Mouse (Mus musculus): Measurements from ENCODE around the gene Ssbp4. TPM values are rescaled to one million over a fixed set of nuclear protein-coding genes. Genes with fewer than 3 reads are reported as not detected.
A peak's percentile ranks its signal among the peaks of the same experiment; 100 is the strongest.

Gene Ssbp4
- total RNA-seq, 1 experiment, result 85.5 TPM

- DNase-seq (ENCODE audit: low read depth, low spot score), result no peak
- TF ChIP-seq MAFK (IDR thresholded peaks at IDR 0.05; ENCODE audit: insufficient read depth, low read depth, low read length), result no peak
- TF ChIP-seq CHD2 (IDR thresholded peaks at IDR 0.05; ENCODE audit: low read depth, low read length), result no peak
- no peak for TF ChIP-seq HCFC1 (IDR thresholded peaks at IDR 0.05; ENCODE audit: borderline replicate concordance, insufficient read depth, low read length)
- TF ChIP-seq ZC3H11A (IDR thresholded peaks at IDR 0.05; ENCODE audit: borderline replicate concordance, low read depth, low read length), result no peak
- TF ChIP-seq ZNF384 (IDR thresholded peaks at IDR 0.05; ENCODE audit: low read depth, low read length), result no peak; the same call in 1 of the 2 replicates
- in situ Hi-C loops (cut with MboI; ENCODE audit: low sequenced_read_pairs in 2 of 2, unreplicated experiment in 2 of 2), result no loop called here
- peaks cover 8% of the 10 kb centered on the region; the same call in 1 of the 2 replicates for H3K36me3 ChIP-seq (ENCODE audit: control insufficient read depth, insufficient read depth, low read length, poor library complexity, severe bottlenecking)
- H3K27ac ChIP-seq (ENCODE audit: insufficient read depth, low read depth, low read length, poor library complexity, severe bottlenecking), result peak overlapping the region; percentile 83
- no peaks in the 10 kb centered on the region for H3K9me3 ChIP-seq (ENCODE audit: control insufficient read depth, insufficient read depth, low read depth, low read length)
- H3K4me1 ChIP-seq (ENCODE audit: control insufficient read depth in 2 of 2, insufficient read depth in 2 of 2, low read length in 2 of 2, poor library complexity in 1 of 2), result peaks cover 19 to 48% of the 10 kb centered on the region in 2 experiments
- no peak overlapping the region for H3K9ac ChIP-seq (ENCODE audit: insufficient read depth, low read depth, low read length, poor library complexity, severe bottlenecking)
- H3K4me3 ChIP-seq (ENCODE audit: insufficient read depth in 1 of 2, low read depth in 1 of 2, low read length in 2 of 2, poor library complexity in 1 of 2, severe bottlenecking in 1 of 2), result no peak overlapping the region
These were observed 38.1 kb upstream of the Ssbp4 start for GRCm38 (mm10) chr8:70646775-70647174.

- Histone ChIP-seq H3K27ac (ENCODE audit: insufficient read depth, low read depth, low read length, poor library complexity, severe bottlenecking) (peak overlapping the region; percentile 83), H3K9ac (ENCODE audit: insufficient read depth, low read depth, low read length, poor library complexity, severe bottlenecking) (no peak overlapping the region; the same call in 1 of the 2 replicates), H3K9me3 (ENCODE audit: control insufficient read depth, insufficient read depth, low read depth, low read length) (no peaks in the 10 kb centered on the region), H3K4me1 (ENCODE audit: control insufficient read depth in 2 of 2, insufficient read depth in 2 of 2, low read length in 2 of 2, poor library complexity in 1 of 2) (peaks cover 19 to 48% of the 10 kb centered on the region in 2 experiments), H3K36me3 (ENCODE audit: control insufficient read depth, insufficient read depth, low read length, poor library complexity, severe bottlenecking) (peaks cover 7% of the 10 kb centered on the region; the same call in 1 of the 2 replicates), H3K4me3 (ENCODE audit: insufficient read depth in 1 of 2, low read depth in 1 of 2, low read length in 2 of 2, poor library complexity in 1 of 2, severe bottlenecking in 1 of 2) (no peak overlapping the region)
- DNase-seq (ENCODE audit: low read depth, low spot score), result no peak
- TF ChIP-seq ZNF384 (IDR thresholded peaks at IDR 0.05; ENCODE audit: low read depth, low read length), result no peak
- no peak for TF ChIP-seq MAFK (IDR thresholded peaks at IDR 0.05; ENCODE audit: insufficient read depth, low read depth, low read length)
- in situ Hi-C loops (cut with MboI; ENCODE audit: low sequenced_read_pairs in 2 of 2, unreplicated experiment in 2 of 2), result no loop called here
These were observed 37.7 kb upstream of the Ssbp4 start for GRCm38 (mm10) chr8:70646369-70646768.

- peaks cover 5% of the 10 kb centered on the region; the same call in 1 of the 2 replicates for H3K36me3 ChIP-seq (ENCODE audit: control insufficient read depth, insufficient read depth, low read length, poor library complexity, severe bottlenecking)
- no peak for DNase-seq (ENCODE audit: low read depth, low spot score)
- H3K4me3 ChIP-seq (ENCODE audit: insufficient read depth in 1 of 2, low read depth in 1 of 2, low read length in 2 of 2, poor library complexity in 1 of 2, severe bottlenecking in 1 of 2), result no peak overlapping the region
- no peak overlapping the region; the same call in 1 of the 2 replicates for H3K9ac ChIP-seq (ENCODE audit: insufficient read depth, low read depth, low read length, poor library complexity, severe bottlenecking)
- no peak overlapping the region for H3K27ac ChIP-seq (ENCODE audit: insufficient read depth, low read depth, low read length, poor library complexity, severe bottlenecking)
- TF ChIP-seq ZNF384 (IDR thresholded peaks at IDR 0.05; ENCODE audit: low read depth, low read length) (no peak), ZC3H11A (IDR thresholded peaks at IDR 0.05; ENCODE audit: borderline replicate concordance, low read depth, low read length) (no peak), HCFC1 (IDR thresholded peaks at IDR 0.05; ENCODE audit: borderline replicate concordance, insufficient read depth, low read length) (no peak), CHD2 (IDR thresholded peaks at IDR 0.05; ENCODE audit: low read depth, low read length) (no peak), MAFK (IDR thresholded peaks at IDR 0.05; ENCODE audit: insufficient read depth, low read depth, low read length) (no peak)
- in situ Hi-C loops (cut with MboI; ENCODE audit: low sequenced_read_pairs in 2 of 2, unreplicated experiment in 2 of 2), result no loop called here
- no peaks in the 10 kb centered on the region for H3K9me3 ChIP-seq (ENCODE audit: control insufficient read depth, insufficient read depth, low read depth, low read length)
- H3K4me1 ChIP-seq (ENCODE audit: control insufficient read depth in 2 of 2, insufficient read depth in 2 of 2, low read length in 2 of 2, poor library complexity in 1 of 2), result peaks cover 19 to 45% of the 10 kb centered on the region in 2 experiments
These were observed 37.0 kb upstream of the Ssbp4 start for GRCm38 (mm10) chr8:70645501-70646224.

GRCm38 (mm10) chr8:70644065-70644464 lies 35.4 kb upstream of the Ssbp4 start:
- Histone ChIP-seq H3K36me3 (ENCODE audit: control insufficient read depth, insufficient read depth, low read length, poor library complexity, severe bottlenecking) (no peaks in the 10 kb centered on the region), H3K27ac (ENCODE audit: insufficient read depth, low read depth, low read length, poor library complexity, severe bottlenecking) (no peak overlapping the region), H3K4me3 (ENCODE audit: insufficient read depth in 1 of 2, low read depth in 1 of 2, low read length in 2 of 2, poor library complexity in 1 of 2, severe bottlenecking in 1 of 2) (no peak overlapping the region), H3K9me3 (ENCODE audit: control insufficient read depth, insufficient read depth, low read depth, low read length) (no peaks in the 10 kb centered on the region), H3K4me1 (ENCODE audit: control insufficient read depth in 2 of 2, insufficient read depth in 2 of 2, low read length in 2 of 2, poor library complexity in 1 of 2) (peaks cover 17 to 41% of the 10 kb centered on the region in 2 experiments), H3K9ac (ENCODE audit: insufficient read depth, low read depth, low read length, poor library complexity, severe bottlenecking) (no peak overlapping the region)
- in situ Hi-C loops (cut with MboI; ENCODE audit: low sequenced_read_pairs in 2 of 2, unreplicated experiment in 2 of 2), result no loop called here
- peak; percentile 86 for TF ChIP-seq ZNF384 (IDR thresholded peaks at IDR 0.05; ENCODE audit: low read depth, low read length)
- TF ChIP-seq HCFC1 (IDR thresholded peaks at IDR 0.05; ENCODE audit: borderline replicate concordance, insufficient read depth, low read length), result no peak
- TF ChIP-seq CHD2 (IDR thresholded peaks at IDR 0.05; ENCODE audit: low read depth, low read length), result no peak
- no peak for TF ChIP-seq MAFK (IDR thresholded peaks at IDR 0.05; ENCODE audit: insufficient read depth, low read depth, low read length)
- peak; percentile 84 for DNase-seq (ENCODE audit: low read depth, low spot score)

All from ES-E14 (cell line).